Mouse (Mus musculus): Measurements from ENCODE around the gene Serpina16.

DNA sequence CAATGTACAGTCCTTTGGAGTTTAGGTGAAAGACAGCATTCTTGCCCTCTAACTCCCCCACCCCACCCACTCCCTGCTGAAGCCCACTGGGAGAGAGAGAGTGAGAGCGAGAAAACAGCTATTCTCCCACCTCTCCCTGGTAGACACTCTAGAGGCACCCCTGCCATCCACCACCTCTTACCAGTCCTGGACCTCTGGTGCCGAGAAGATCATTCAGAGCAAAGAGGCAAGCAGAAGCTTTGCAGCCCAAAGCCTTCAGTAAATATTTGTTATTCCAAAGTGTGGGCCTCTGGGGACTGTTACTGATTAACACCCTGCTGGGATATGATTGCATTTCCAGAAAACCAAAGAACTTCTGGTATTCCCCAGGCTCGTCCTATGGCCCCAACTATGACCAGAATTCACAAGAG lies 44.7 kb downstream of the Serpina16 start, which contains the start of gene Serpina10:
- no peak for TF ChIP-seq TAL1 (IDR thresholded peaks at IDR 0.05; ENCODE audit: low read length)
- no peak for TF ChIP-seq POLR2A (IDR thresholded peaks at IDR 0.05; ENCODE audit: control insufficient read depth in 1 of 2, insufficient read depth in 1 of 2, low read depth in 1 of 2, low read length in 2 of 2, poor library complexity in 1 of 2)
- no peak for TF ChIP-seq MAX (IDR thresholded peaks at IDR 0.05; ENCODE audit: low read length)
- TF ChIP-seq USF2 (IDR thresholded peaks at IDR 0.05; ENCODE audit: borderline replicate concordance in 1 of 2, insufficient read depth in 1 of 2, low read depth in 1 of 2, low read length in 2 of 2) = no peak
- TF ChIP-seq GATA1 (IDR thresholded peaks at IDR 0.05; ENCODE audit: low read depth, low read length) = no peak

Measured in MEL (cell line).